Mouse (Mus musculus) c-Kit-positive CD71-positive TER-119-positive erythroid progenitor cells, embryonic 14.5 days (primary cell): Measurements from ENCODE around the gene Btg1-ps1.
A peak's percentile ranks its signal among the peaks of the same experiment; 100 is the strongest.
"Not testable (repeated sequence)": the region's sequence is repeated elsewhere in the genome, so short reads cannot be mapped to it uniquely, and the experiment has no call there.

ENCODE experiments used
- DNase-seq: peaks from one replicate; pipeline ENCODE4 v3.0.0-alpha.2; 2013; ENCODE audit warnings: low spot score

Btg1-ps1 gene

GRCm38 (mm10) chrX:38018597-38018996 is at the start of gene Btg1-ps1:
TSS of gene Btg1-ps1 (minus strand) at chrX:38018815.
- DNase-seq = not testable (repeated sequence)

- DNase-seq = no peak
Observed at GRCm38 (mm10) chrX:38066175-38066574, 47.6 kb upstream of the Btg1-ps1 start, which contains the start of gene Rhox10. TSS of gene Rhox10 (plus strand) at chrX:38066475.

GRCm38 (mm10) chrX:38061544-38061943 is 42.9 kb upstream of the Btg1-ps1 start:
- peak; percentile 5 for DNase-seq

GRCm38 (mm10) chrX:38043014-38043413 is 24.4 kb upstream of the Btg1-ps1 start, which contains the start of gene Btg1-ps2:
TSS of gene Btg1-ps2 (minus strand) at chrX:38043114.
- DNase-seq = not testable (repeated sequence)

- DNase-seq = no peak
Observed at GRCm38 (mm10) chrX:38039666-38040065, 21.1 kb upstream of the Btg1-ps1 start.

- no peak for DNase-seq
Observed at GRCm38 (mm10) chrX:38033841-38034240, 15.2 kb upstream of the Btg1-ps1 start.

GRCm38 (mm10) chrX:38008756-38009155 is 9.9 kb downstream of the Btg1-ps1 start:
- DNase-seq = no peak
